Mouse (Mus musculus): ENCODE measurements around the gene Zfp365. TPM values are rescaled to one million over a fixed set of nuclear protein-coding genes. Genes with fewer than 3 reads are reported as not detected.

Zfp365 gene
- total and polyA plus RNA-seq, 3 experiments, result 0.11 TPM; not detected in 2

DNA sequence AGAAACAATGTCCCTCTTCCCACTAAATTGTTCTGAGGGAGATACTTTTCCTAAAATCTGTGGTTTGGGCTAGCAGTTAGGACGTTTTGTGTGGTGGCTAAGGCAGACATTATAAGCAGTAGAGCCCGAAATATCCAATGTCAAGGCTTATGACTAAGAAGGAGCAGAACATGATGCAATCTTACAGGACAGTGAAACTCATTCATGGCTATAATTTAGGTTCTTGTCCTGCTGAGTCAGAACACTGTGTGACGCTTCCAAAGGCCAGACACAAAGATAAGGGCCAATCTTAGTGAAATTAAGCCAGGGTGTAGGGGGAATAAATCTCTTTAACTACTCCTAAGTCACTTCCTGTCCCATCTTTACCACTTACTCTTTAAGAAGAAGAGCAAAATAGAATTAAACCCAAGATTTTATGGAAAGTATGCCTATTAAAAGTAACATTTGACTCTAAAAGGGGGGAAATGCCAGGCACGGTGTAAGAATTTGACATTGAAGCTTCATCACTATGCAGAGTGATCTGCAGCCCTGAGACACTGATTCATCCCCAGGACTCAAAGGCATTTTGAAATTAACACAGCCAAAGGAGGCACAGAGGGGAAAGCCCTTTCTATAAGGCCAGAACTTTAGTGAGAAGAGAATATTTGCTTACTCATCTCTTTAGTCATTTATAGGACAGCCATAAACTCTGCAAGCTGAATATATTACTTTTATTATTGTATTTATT lies 13.3 kb downstream of the Zfp365 start:
- no peaks in the 10 kb centered on the region for H3K36me3 ChIP-seq (replicated peaks)
- TF ChIP-seq POLR2AphosphoS5 (IDR thresholded peaks at IDR 0.05; ENCODE audit: insufficient replicate concordance, low read depth, low read length) (no peak), CTCF (IDR thresholded peaks at IDR 0.05; ENCODE audit: low read depth, low read length) (no peak), GATA1 (IDR thresholded peaks at IDR 0.05; ENCODE audit: borderline replicate concordance, low read length) (no peak), GATA2 (IDR thresholded peaks at IDR 0.05; ENCODE audit: borderline replicate concordance, low read depth, low read length) (no peak), TAL1 (conservative IDR thresholded peaks at IDR 0.05; ENCODE audit: low read depth, low read length) (no peak)
- DNase-seq (ENCODE audit: low spot score) (no peak), ATAC-seq (ENCODE audit: extremely low read depth, insufficient number of reproducible peaks, low FRiP score, poor library complexity, severe bottlenecking) (no peak)
- H3K4me1 ChIP-seq (ENCODE audit: insufficient read depth, low read depth, low read length), result no peaks in the 10 kb centered on the region
- H3K27me3 ChIP-seq (ENCODE audit: insufficient read depth, low read length), result no peaks in the 10 kb centered on the region
- no peak overlapping the region for H3K4me3 ChIP-seq (ENCODE audit: low read depth, low read length)
- peaks cover 48% of the 10 kb centered on the region for H3K9me3 ChIP-seq (replicated peaks)

DNA sequence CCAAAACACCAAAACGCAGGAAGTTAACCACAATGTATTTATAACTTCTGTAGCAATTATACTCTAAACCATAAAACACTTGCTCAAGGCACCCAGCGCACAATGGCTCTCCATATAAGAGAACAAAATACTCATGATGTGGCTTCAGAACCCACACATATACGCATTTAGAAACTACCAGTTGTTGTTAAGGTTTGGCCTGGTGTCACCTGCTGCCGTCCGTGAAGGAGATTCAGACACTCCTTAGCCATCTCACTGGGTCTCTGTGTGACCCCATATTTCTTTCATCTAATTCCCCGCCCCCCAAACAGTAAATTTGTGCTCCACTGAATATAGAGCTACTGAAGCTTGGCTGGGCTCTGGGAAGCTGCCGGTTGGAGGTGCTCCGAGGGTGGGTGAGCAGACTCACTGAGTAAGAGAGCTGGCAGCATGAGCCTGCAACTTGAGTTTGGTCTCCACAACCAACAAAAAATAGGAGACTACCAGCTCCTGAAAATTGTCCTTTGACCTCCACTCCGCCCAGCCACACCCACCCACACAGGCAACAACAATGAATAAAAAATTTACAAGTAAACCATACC lies 14.0 kb downstream of the Zfp365 start:
- no peak overlapping the region for H3K4me3 ChIP-seq (ENCODE audit: low read depth, low read length)
- no peaks in the 10 kb centered on the region for H3K36me3 ChIP-seq (replicated peaks)
- H3K27me3 ChIP-seq (ENCODE audit: insufficient read depth, low read length), result no peaks in the 10 kb centered on the region
- TF ChIP-seq GATA2 (IDR thresholded peaks at IDR 0.05; ENCODE audit: borderline replicate concordance, low read depth, low read length) (no peak), POLR2AphosphoS5 (IDR thresholded peaks at IDR 0.05; ENCODE audit: insufficient replicate concordance, low read depth, low read length) (no peak), TAL1 (conservative IDR thresholded peaks at IDR 0.05; ENCODE audit: low read depth, low read length) (no peak), CTCF (IDR thresholded peaks at IDR 0.05; ENCODE audit: low read depth, low read length) (no peak), GATA1 (IDR thresholded peaks at IDR 0.05; ENCODE audit: borderline replicate concordance, low read length) (no peak)
- no peak for ATAC-seq (ENCODE audit: extremely low read depth, insufficient number of reproducible peaks, low FRiP score, poor library complexity, severe bottlenecking)
- DNase-seq (ENCODE audit: low spot score), result no peak
- H3K9me3 ChIP-seq (replicated peaks), result peaks cover 53% of the 10 kb centered on the region
- H3K4me1 ChIP-seq (ENCODE audit: insufficient read depth, low read depth, low read length), result no peaks in the 10 kb centered on the region

DNA sequence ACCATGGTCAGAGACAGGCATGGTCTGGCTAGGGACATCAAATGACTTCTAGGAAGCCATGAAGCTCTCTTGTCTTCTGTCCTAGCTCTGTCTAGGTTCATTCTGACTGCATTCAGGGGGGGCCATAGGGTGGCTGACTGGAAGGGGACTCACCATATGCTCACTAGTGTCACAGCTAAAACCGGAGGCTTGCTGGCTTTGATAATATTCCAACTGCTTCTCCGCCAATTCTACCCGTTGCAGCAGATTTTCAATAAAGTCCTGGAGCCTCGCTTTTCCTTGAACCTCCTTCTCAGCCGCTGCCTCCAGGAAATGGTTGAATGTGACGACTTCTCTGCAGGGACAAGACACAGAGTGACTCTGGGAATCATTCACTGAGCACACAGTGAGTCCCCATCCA lies 15.2 kb downstream of the Zfp365 start:
- Histone ChIP-seq H3K27me3 (ENCODE audit: insufficient read depth, low read length) (no peaks in the 10 kb centered on the region), H3K4me3 (ENCODE audit: low read depth, low read length) (no peak overlapping the region), H3K9me3 (replicated peaks) (peaks cover 50% of the 10 kb centered on the region), H3K36me3 (replicated peaks) (no peaks in the 10 kb centered on the region), H3K4me1 (ENCODE audit: insufficient read depth, low read depth, low read length) (no peaks in the 10 kb centered on the region)
- TF ChIP-seq POLR2AphosphoS5 (IDR thresholded peaks at IDR 0.05; ENCODE audit: insufficient replicate concordance, low read depth, low read length), result no peak
- no peak for TF ChIP-seq TAL1 (conservative IDR thresholded peaks at IDR 0.05; ENCODE audit: low read depth, low read length)
- TF ChIP-seq GATA2 (IDR thresholded peaks at IDR 0.05; ENCODE audit: borderline replicate concordance, low read depth, low read length), result no peak
- no peak for TF ChIP-seq GATA1 (IDR thresholded peaks at IDR 0.05; ENCODE audit: borderline replicate concordance, low read length)
- no peak for TF ChIP-seq CTCF (IDR thresholded peaks at IDR 0.05; ENCODE audit: low read depth, low read length)
- no peak for DNase-seq (ENCODE audit: low spot score)
- ATAC-seq (ENCODE audit: extremely low read depth, insufficient number of reproducible peaks, low FRiP score, poor library complexity, severe bottlenecking), result no peak

DNA sequence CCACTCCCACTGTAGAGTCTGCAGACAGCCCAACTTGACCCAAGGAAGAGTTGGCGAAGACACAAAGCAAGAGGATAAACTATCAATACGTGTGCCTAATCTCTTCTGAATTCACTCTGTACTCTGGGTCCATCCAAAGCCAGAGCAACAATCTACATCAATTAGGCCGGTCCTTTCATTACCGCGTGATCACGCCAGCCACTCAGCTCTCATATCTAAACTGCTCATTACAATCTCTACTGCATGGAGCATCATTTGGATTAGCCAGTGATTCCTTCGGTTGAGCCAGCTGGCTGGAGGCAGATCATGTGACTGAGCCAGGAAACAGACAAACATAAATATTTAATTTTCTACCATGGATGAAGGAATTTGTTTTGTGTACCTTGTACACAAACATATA lies 17.8 kb downstream of the Zfp365 start:
- H3K9me3 ChIP-seq (replicated peaks), result peaks cover 56% of the 10 kb centered on the region
- H3K36me3 ChIP-seq (replicated peaks), result no peaks in the 10 kb centered on the region
- H3K27me3 ChIP-seq (ENCODE audit: insufficient read depth, low read length), result no peaks in the 10 kb centered on the region
- TF ChIP-seq CTCF (IDR thresholded peaks at IDR 0.05; ENCODE audit: low read depth, low read length) (no peak), GATA2 (IDR thresholded peaks at IDR 0.05; ENCODE audit: borderline replicate concordance, low read depth, low read length) (no peak), TAL1 (conservative IDR thresholded peaks at IDR 0.05; ENCODE audit: low read depth, low read length) (no peak), GATA1 (IDR thresholded peaks at IDR 0.05; ENCODE audit: borderline replicate concordance, low read length) (no peak), POLR2AphosphoS5 (IDR thresholded peaks at IDR 0.05; ENCODE audit: insufficient replicate concordance, low read depth, low read length) (no peak)
- H3K4me1 ChIP-seq (ENCODE audit: insufficient read depth, low read depth, low read length), result no peaks in the 10 kb centered on the region
- no peak for ATAC-seq (ENCODE audit: extremely low read depth, insufficient number of reproducible peaks, low FRiP score, poor library complexity, severe bottlenecking)
- DNase-seq (ENCODE audit: low spot score), result no peak
- no peak overlapping the region for H3K4me3 ChIP-seq (ENCODE audit: low read depth, low read length)

DNA sequence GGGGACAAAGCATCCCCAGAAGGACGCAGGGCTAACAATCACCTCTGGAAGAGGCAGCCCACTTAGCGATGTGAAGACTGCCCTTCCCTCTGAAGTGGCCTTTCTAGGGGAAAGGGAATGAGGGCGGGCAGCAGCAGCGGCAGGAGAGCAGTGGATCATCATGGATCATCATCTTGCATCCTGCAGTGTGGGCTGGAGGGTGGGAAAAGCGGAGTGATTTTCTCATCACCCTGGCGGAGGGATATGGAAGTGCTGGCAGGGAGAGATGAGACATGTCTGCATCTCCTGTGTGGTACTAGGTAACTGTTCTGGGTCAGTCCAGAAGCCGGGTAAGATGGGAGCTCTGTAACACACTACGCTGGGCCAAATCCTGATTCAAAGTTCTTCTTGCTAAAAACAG lies 18.4 kb downstream of the Zfp365 start:
- TF ChIP-seq TAL1 (conservative IDR thresholded peaks at IDR 0.05; ENCODE audit: low read depth, low read length), result no peak
- no peak for TF ChIP-seq GATA1 (IDR thresholded peaks at IDR 0.05; ENCODE audit: borderline replicate concordance, low read length)
- no peak for TF ChIP-seq POLR2AphosphoS5 (IDR thresholded peaks at IDR 0.05; ENCODE audit: insufficient replicate concordance, low read depth, low read length)
- TF ChIP-seq GATA2 (IDR thresholded peaks at IDR 0.05; ENCODE audit: borderline replicate concordance, low read depth, low read length), result no peak
- TF ChIP-seq CTCF (IDR thresholded peaks at IDR 0.05; ENCODE audit: low read depth, low read length), result no peak
- Histone ChIP-seq H3K4me1 (ENCODE audit: insufficient read depth, low read depth, low read length) (no peaks in the 10 kb centered on the region), H3K4me3 (ENCODE audit: low read depth, low read length) (no peak overlapping the region), H3K36me3 (replicated peaks) (no peaks in the 10 kb centered on the region), H3K27me3 (ENCODE audit: insufficient read depth, low read length) (no peaks in the 10 kb centered on the region), H3K9me3 (replicated peaks) (peaks cover 54% of the 10 kb centered on the region)
- DNase-seq (ENCODE audit: low spot score) (no peak), ATAC-seq (ENCODE audit: extremely low read depth, insufficient number of reproducible peaks, low FRiP score, poor library complexity, severe bottlenecking) (no peak)

DNA sequence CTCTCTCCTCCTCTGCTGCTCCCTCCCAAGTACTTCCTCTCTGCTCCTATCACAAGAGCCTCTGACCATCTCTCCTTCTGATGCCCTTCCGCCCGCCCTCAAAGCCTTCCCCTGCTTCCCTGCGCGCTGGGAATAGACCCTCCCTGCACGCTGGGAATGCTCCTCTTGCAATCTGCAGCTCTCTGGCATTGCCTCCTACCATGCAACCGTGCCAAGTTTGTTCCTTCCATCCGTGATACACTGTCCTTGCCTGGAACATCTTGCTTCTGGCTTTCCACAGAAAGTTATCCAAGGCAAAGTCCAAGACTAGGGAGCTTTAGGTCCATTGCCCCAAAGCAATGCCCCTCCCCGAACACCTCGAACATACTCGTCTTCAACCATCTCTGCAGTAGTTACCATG lies 19.2 kb downstream of the Zfp365 start:
- TF ChIP-seq CTCF (IDR thresholded peaks at IDR 0.05; ENCODE audit: low read depth, low read length), result no peak
- TF ChIP-seq GATA2 (IDR thresholded peaks at IDR 0.05; ENCODE audit: borderline replicate concordance, low read depth, low read length), result no peak
- TF ChIP-seq POLR2AphosphoS5 (IDR thresholded peaks at IDR 0.05; ENCODE audit: insufficient replicate concordance, low read depth, low read length), result no peak
- TF ChIP-seq TAL1 (conservative IDR thresholded peaks at IDR 0.05; ENCODE audit: low read depth, low read length), result no peak
- TF ChIP-seq GATA1 (IDR thresholded peaks at IDR 0.05; ENCODE audit: borderline replicate concordance, low read length), result no peak
- H3K36me3 ChIP-seq (replicated peaks), result no peaks in the 10 kb centered on the region
- H3K4me3 ChIP-seq (ENCODE audit: low read depth, low read length), result no peak overlapping the region
- H3K9me3 ChIP-seq (replicated peaks), result peaks cover 58% of the 10 kb centered on the region
- no peak for DNase-seq (ENCODE audit: low spot score)
- ATAC-seq (ENCODE audit: extremely low read depth, insufficient number of reproducible peaks, low FRiP score, poor library complexity, severe bottlenecking), result no peak
- no peaks in the 10 kb centered on the region for H3K4me1 ChIP-seq (ENCODE audit: insufficient read depth, low read depth, low read length)
- no peaks in the 10 kb centered on the region for H3K27me3 ChIP-seq (ENCODE audit: insufficient read depth, low read length)
